Mouse (Mus musculus): ENCODE measurements at regions not wholly inside any gene's neighbourhood (a gene's known extent, or its start where the extent isn't known, plus 50 kb on each side); places are given as distances from the start of the nearest gene placed in this dataset.
"Not testable (repeated sequence)": the region's sequence is repeated elsewhere in the genome, so short reads cannot be mapped to it uniquely, and the experiment has no call there.

GRCm38 (mm10) chr6:101670770-101671169, 293.1 kb upstream of the Pdzrn3 start:
- H3K9me3 ChIP-seq (replicated peaks; ENCODE audit: control insufficient read depth, low read length, poor library complexity, severe bottlenecking) = no peaks in the 10 kb centered on the region
- H3K4me3 ChIP-seq (ENCODE audit: low read depth, low read length) = no peak overlapping the region
- ATAC-seq = no peak
- H3K9ac ChIP-seq (ENCODE audit: low read depth, low read length) = no peak overlapping the region
- H3K4me2 ChIP-seq (ENCODE audit: low read length) = no peak overlapping the region
- no peak overlapping the region for H3K27ac ChIP-seq (ENCODE audit: low read length)
- no peaks in the 10 kb centered on the region for H3K4me1 ChIP-seq (ENCODE audit: control insufficient read depth, insufficient read depth, low read length)
- no peaks in the 10 kb centered on the region for H3K36me3 ChIP-seq (ENCODE audit: control insufficient read depth, insufficient read depth, low read length)
- no peaks in the 10 kb centered on the region for H3K27me3 ChIP-seq (ENCODE audit: control insufficient read depth, insufficient read depth, low read depth, low read length)
- WGBS = 56% methylated on average over 5 of the region's 5 CpGs

- Histone ChIP-seq H3K9me3 (replicated peaks; ENCODE audit: control insufficient read depth, low read length, poor library complexity, severe bottlenecking) (no peaks in the 10 kb centered on the region), H3K36me3 (ENCODE audit: control insufficient read depth, insufficient read depth, low read length) (no peaks in the 10 kb centered on the region), H3K4me2 (ENCODE audit: low read length) (no peak overlapping the region), H3K4me3 (ENCODE audit: low read depth, low read length) (no peak overlapping the region), H3K4me1 (ENCODE audit: control insufficient read depth, insufficient read depth, low read length) (no peaks in the 10 kb centered on the region), H3K9ac (ENCODE audit: low read depth, low read length) (no peak overlapping the region), H3K27me3 (ENCODE audit: control insufficient read depth, insufficient read depth, low read depth, low read length) (no peaks in the 10 kb centered on the region), H3K27ac (ENCODE audit: low read length) (no peak overlapping the region)
- no peak for ATAC-seq
- 37% methylated on average over 5 of the region's 5 CpGs for WGBS
Observed at GRCm38 (mm10) chr6:101669118-101669845, 291.6 kb upstream of the Pdzrn3 start.

- ATAC-seq = no peak
- WGBS = 86% methylated on average over 6 of the region's 6 CpGs
- Histone ChIP-seq H3K36me3 (ENCODE audit: control insufficient read depth, insufficient read depth, low read length) (no peaks in the 10 kb centered on the region), H3K4me2 (ENCODE audit: low read length) (no peak overlapping the region), H3K4me1 (ENCODE audit: control insufficient read depth, insufficient read depth, low read length) (no peaks in the 10 kb centered on the region), H3K9me3 (replicated peaks; ENCODE audit: control insufficient read depth, low read length, poor library complexity, severe bottlenecking) (no peaks in the 10 kb centered on the region), H3K27ac (ENCODE audit: low read length) (no peak overlapping the region), H3K9ac (ENCODE audit: low read depth, low read length) (no peak overlapping the region), H3K4me3 (ENCODE audit: low read depth, low read length) (no peak overlapping the region), H3K27me3 (ENCODE audit: control insufficient read depth, insufficient read depth, low read depth, low read length) (no peaks in the 10 kb centered on the region)
Observed at GRCm38 (mm10) chr6:101654351-101654750, 276.7 kb upstream of the Pdzrn3 start.

- WGBS = 3% methylated on average over 5 of the region's 6 CpGs
- not testable (repeated sequence) for H3K4me2 ChIP-seq (ENCODE audit: low read length); H3K4me1 ChIP-seq (ENCODE audit: control insufficient read depth, insufficient read depth, low read length); H3K27me3 ChIP-seq (ENCODE audit: control insufficient read depth, insufficient read depth, low read depth, low read length); H3K27ac ChIP-seq (ENCODE audit: low read length); ATAC-seq; H3K9me3 ChIP-seq (replicated peaks; ENCODE audit: control insufficient read depth, low read length, poor library complexity, severe bottlenecking); H3K9ac ChIP-seq (ENCODE audit: low read depth, low read length); H3K4me3 ChIP-seq (ENCODE audit: low read depth, low read length); H3K36me3 ChIP-seq (ENCODE audit: control insufficient read depth, insufficient read depth, low read length)
Observed at GRCm38 (mm10) chr6:101650348-101650747, 272.7 kb upstream of the Pdzrn3 start.

- no peak overlapping the region for H3K4me3 ChIP-seq (ENCODE audit: low read depth, low read length)
- WGBS = 59% methylated on average over 1 of the region's 1 CpGs
- H3K4me1 ChIP-seq (ENCODE audit: control insufficient read depth, insufficient read depth, low read length) = no peaks in the 10 kb centered on the region
- no peak overlapping the region for H3K9ac ChIP-seq (ENCODE audit: low read depth, low read length)
- H3K27ac ChIP-seq (ENCODE audit: low read length) = no peak overlapping the region
- no peaks in the 10 kb centered on the region for H3K36me3 ChIP-seq (ENCODE audit: control insufficient read depth, insufficient read depth, low read length)
- no peaks in the 10 kb centered on the region for H3K9me3 ChIP-seq (replicated peaks; ENCODE audit: control insufficient read depth, low read length, poor library complexity, severe bottlenecking)
- no peak for ATAC-seq
- no peak overlapping the region for H3K4me2 ChIP-seq (ENCODE audit: low read length)
- no peaks in the 10 kb centered on the region for H3K27me3 ChIP-seq (ENCODE audit: control insufficient read depth, insufficient read depth, low read depth, low read length)
Observed at GRCm38 (mm10) chr6:101617295-101617694, 239.6 kb upstream of the Pdzrn3 start.

GRCm38 (mm10) chr6:101616776-101617175, 239.1 kb upstream of the Pdzrn3 start:
- Histone ChIP-seq H3K9me3 (replicated peaks; ENCODE audit: control insufficient read depth, low read length, poor library complexity, severe bottlenecking) (no peaks in the 10 kb centered on the region), H3K4me2 (ENCODE audit: low read length) (no peak overlapping the region), H3K4me1 (ENCODE audit: control insufficient read depth, insufficient read depth, low read length) (no peaks in the 10 kb centered on the region), H3K36me3 (ENCODE audit: control insufficient read depth, insufficient read depth, low read length) (no peaks in the 10 kb centered on the region), H3K27ac (ENCODE audit: low read length) (no peak overlapping the region), H3K4me3 (ENCODE audit: low read depth, low read length) (no peak overlapping the region), H3K27me3 (ENCODE audit: control insufficient read depth, insufficient read depth, low read depth, low read length) (no peaks in the 10 kb centered on the region), H3K9ac (ENCODE audit: low read depth, low read length) (no peak overlapping the region)
- WGBS = 34% methylated on average over 3 of the region's 3 CpGs
- ATAC-seq = no peak

GRCm38 (mm10) chr6:101609015-101609414, 231.3 kb upstream of the Pdzrn3 start:
- no peaks in the 10 kb centered on the region for H3K9me3 ChIP-seq (replicated peaks; ENCODE audit: control insufficient read depth, low read length, poor library complexity, severe bottlenecking)
- H3K4me1 ChIP-seq (ENCODE audit: control insufficient read depth, insufficient read depth, low read length) = no peaks in the 10 kb centered on the region
- no peak overlapping the region for H3K27ac ChIP-seq (ENCODE audit: low read length)
- ATAC-seq = no peak
- no peak overlapping the region for H3K4me3 ChIP-seq (ENCODE audit: low read depth, low read length)
- H3K27me3 ChIP-seq (ENCODE audit: control insufficient read depth, insufficient read depth, low read depth, low read length) = no peaks in the 10 kb centered on the region
- H3K9ac ChIP-seq (ENCODE audit: low read depth, low read length) = no peak overlapping the region
- H3K36me3 ChIP-seq (ENCODE audit: control insufficient read depth, insufficient read depth, low read length) = no peaks in the 10 kb centered on the region
- no peak overlapping the region for H3K4me2 ChIP-seq (ENCODE audit: low read length)
- 95% methylated on average over 4 of the region's 4 CpGs for WGBS

- no peak overlapping the region for H3K9ac ChIP-seq (ENCODE audit: low read depth, low read length)
- H3K9me3 ChIP-seq (replicated peaks; ENCODE audit: control insufficient read depth, low read length, poor library complexity, severe bottlenecking) = no peaks in the 10 kb centered on the region
- H3K27me3 ChIP-seq (ENCODE audit: control insufficient read depth, insufficient read depth, low read depth, low read length) = no peaks in the 10 kb centered on the region
- WGBS = 86% methylated on average over 6 of the region's 6 CpGs
- no peak for ATAC-seq
- no peak overlapping the region for H3K4me3 ChIP-seq (ENCODE audit: low read depth, low read length)
- no peak overlapping the region for H3K4me2 ChIP-seq (ENCODE audit: low read length)
- no peak overlapping the region for H3K27ac ChIP-seq (ENCODE audit: low read length)
- no peaks in the 10 kb centered on the region for H3K36me3 ChIP-seq (ENCODE audit: control insufficient read depth, insufficient read depth, low read length)
- no peaks in the 10 kb centered on the region for H3K4me1 ChIP-seq (ENCODE audit: control insufficient read depth, insufficient read depth, low read length)
Observed at GRCm38 (mm10) chr6:101603083-101603482, 225.4 kb upstream of the Pdzrn3 start.

GRCm38 (mm10) chr6:101596995-101597394, 219.3 kb upstream of the Pdzrn3 start:
- H3K4me3 ChIP-seq (ENCODE audit: low read depth, low read length) = no peak overlapping the region
- no peaks in the 10 kb centered on the region for H3K4me1 ChIP-seq (ENCODE audit: control insufficient read depth, insufficient read depth, low read length)
- no peak overlapping the region for H3K27ac ChIP-seq (ENCODE audit: low read length)
- no peak for ATAC-seq
- H3K9me3 ChIP-seq (replicated peaks; ENCODE audit: control insufficient read depth, low read length, poor library complexity, severe bottlenecking) = no peaks in the 10 kb centered on the region
- H3K36me3 ChIP-seq (ENCODE audit: control insufficient read depth, insufficient read depth, low read length) = no peaks in the 10 kb centered on the region
- no peaks in the 10 kb centered on the region for H3K27me3 ChIP-seq (ENCODE audit: control insufficient read depth, insufficient read depth, low read depth, low read length)
- no peak overlapping the region for H3K9ac ChIP-seq (ENCODE audit: low read depth, low read length)
- H3K4me2 ChIP-seq (ENCODE audit: low read length) = no peak overlapping the region
- WGBS = 83% methylated on average over 2 of the region's 2 CpGs
